Mouse (Mus musculus) intestine, embryonic 14.5 days (tissue): ENCODE data around the gene H2-Q6. TPM values are rescaled to one million over a fixed set of nuclear protein-coding genes. Genes with fewer than 3 reads are reported as not detected.
A peak's percentile ranks its signal among the peaks of the same experiment; 100 is the strongest.
"Not testable (repeated sequence)": the region's sequence is repeated elsewhere in the genome, so short reads cannot be mapped to it uniquely, and the experiment has no call there.

Source experiments
- ATAC-seq: fragments of 200-750 bp; cut with Nextera tagmentation; replicated peaks from 2 replicates; pipeline ENCODE4 v1.8.0; 2017; ENCODE audit warnings: low read depth, moderate number of reproducible peaks, moderate TSS enrichment, moderate library complexity; ENCODE audit not compliant: low FRiP score, low TSS enrichment
- DNase-seq: peaks from one replicate; pipeline ENCODE4 v3.0.0-alpha.2; 2018; ENCODE audit warnings: low spot score
- H3K27ac ChIP-seq: fragments of 300-500 bp; sonication (generic); 2 replicates; pipeline ENCODE4 v1.5.1; 2014; ENCODE audit warnings: low read depth, mild to moderate bottlenecking, control low read depth
- H3K27me3 ChIP-seq: fragments of 300-500 bp; sonication (generic); replicated peaks from 2 replicates; pipeline ENCODE4 v1.6.1; 2014; ENCODE audit warnings: low read length, control low read depth; ENCODE audit not compliant: control insufficient read depth, insufficient read depth
- H3K36me3 ChIP-seq: fragments of 300-500 bp; sonication (generic); 2 replicates; pipeline ENCODE4 v1.6.1; 2014; ENCODE audit warnings: low read length, control low read depth; ENCODE audit not compliant: control insufficient read depth, insufficient read depth
- H3K4me1 ChIP-seq: fragments of 300-500 bp; sonication (generic); replicated peaks from 2 replicates; pipeline ENCODE4 v1.6.1; 2014; ENCODE audit warnings: low read length, control low read depth, mixed read lengths; ENCODE audit not compliant: control insufficient read depth, insufficient read depth
- H3K4me2 ChIP-seq: fragments of 300-500 bp; sonication (generic); 2 replicates; pipeline ENCODE4 v1.6.1; 2014; ENCODE audit warnings: low read length
- H3K4me3 ChIP-seq: fragments of 300-500 bp; sonication (generic); 2 replicates; pipeline ENCODE4 v1.5.1; 2014; ENCODE audit warnings: low read depth, low read length, control low read depth, mixed read lengths
- H3K9ac ChIP-seq: fragments of 300-500 bp; sonication (generic); 2 replicates; pipeline ENCODE4 v1.6.1; 2014; ENCODE audit warnings: mild to moderate bottlenecking, low read length
- H3K9me3 ChIP-seq: fragments of 300-500 bp; sonication (generic); 2 replicates; pipeline ENCODE4 v1.6.1; 2016; ENCODE audit warnings: low read length, control low read depth; ENCODE audit not compliant: control insufficient read depth
- WGBS: fragments of 180-500 bp; shearing (Covaris S2); extraction: QIAGEN DNeasy Blood & Tissue Kit; methylation state at CpG from one replicate; pipeline ENCODE4 v1.1.7; 2014; 5-methylcytosine and 5-hydroxymethylcytosine counted together
- polyA plus RNA-seq: library from polyadenylated mRNA; unstranded; fragments of >200 nt; fragmentation: Nextera tagmentation; extraction: Ambion mirVana; gene quantifications from 2 replicates; pipeline ENCODE4 v1.2.1, GENCODE M21; 2014

Gene H2-Q6
- polyA plus RNA-seq, 1 experiment from 2014 or later: 2.1 TPM

DNA sequence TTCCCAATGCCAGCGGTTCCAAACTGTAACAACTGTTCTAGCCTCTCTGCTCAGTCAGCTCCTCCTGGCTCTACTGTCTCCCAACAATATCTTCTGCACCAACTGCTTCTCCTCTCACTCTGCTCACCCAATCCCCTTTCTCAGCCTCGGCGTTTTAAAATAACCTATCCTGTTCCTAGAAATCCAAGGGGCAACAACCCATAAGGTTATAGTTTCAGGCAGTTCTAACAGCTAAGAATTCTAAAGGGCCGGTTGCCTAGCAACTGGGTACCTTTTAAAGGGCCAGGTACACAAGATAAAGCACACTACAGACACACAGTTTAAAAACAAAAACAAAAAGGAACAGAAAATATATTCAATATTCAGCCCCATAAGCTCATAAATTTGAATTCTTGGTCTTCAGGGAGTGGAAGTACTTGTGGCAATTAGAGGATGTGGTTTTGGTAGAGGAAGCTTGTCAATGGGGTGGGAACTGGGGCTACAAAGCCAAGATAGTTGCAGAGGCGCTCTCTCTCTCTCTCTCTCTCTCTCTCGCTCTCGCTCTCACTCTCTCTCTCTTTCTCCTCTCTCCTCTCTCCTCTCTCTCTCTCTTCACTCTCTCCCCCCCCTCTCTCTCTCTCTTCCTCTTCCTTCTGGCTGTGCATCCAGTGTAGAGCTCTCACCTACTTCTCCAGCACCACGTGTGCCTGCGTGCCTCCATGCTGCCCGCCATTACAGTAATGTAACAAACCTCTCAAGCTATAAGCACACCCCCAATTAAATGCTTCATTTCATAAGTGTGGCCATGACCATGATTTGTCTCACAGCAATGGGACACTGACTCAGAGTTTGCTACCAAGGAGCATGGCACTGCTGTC is 9.1 kb upstream of the H2-Q6 start:
- H3K4me1 ChIP-seq, H3K36me3 ChIP-seq, H3K27ac ChIP-seq, H3K4me2 ChIP-seq, H3K9me3 ChIP-seq, H3K9ac ChIP-seq, H3K4me3 ChIP-seq, ATAC-seq, DNase-seq, H3K27me3 ChIP-seq: not testable (repeated sequence)
- WGBS: 43% methylated on average over 3 of the region's 10 CpGs

DNA sequence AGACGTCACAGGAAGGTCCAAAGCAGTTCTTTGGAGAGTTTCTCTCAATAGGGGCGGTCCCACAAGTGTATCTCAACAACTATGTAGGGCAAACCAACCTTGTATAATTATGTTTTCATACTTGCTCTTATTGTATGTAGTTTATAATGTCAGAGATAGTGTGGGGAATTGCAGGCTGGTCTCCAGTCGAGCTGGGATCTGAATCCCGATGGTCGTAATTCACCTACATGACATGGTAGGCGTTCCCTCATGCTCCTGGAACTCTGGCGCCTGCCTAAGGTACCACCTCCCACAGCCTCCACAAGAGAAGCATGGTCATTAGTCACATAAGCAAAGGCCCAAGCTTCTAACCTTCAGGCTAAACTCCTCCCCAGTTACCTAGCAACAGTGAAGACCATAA is 5.9 kb upstream of the H2-Q6 start:
- no peak for ATAC-seq
- no peak overlapping the region for H3K4me2 ChIP-seq
- H3K4me1 ChIP-seq: no peaks in the 10 kb centered on the region
- H3K27me3 ChIP-seq: no peaks in the 10 kb centered on the region; the same call in 1 of the 2 replicates
- 59% methylated on average over 7 of the region's 7 CpGs for WGBS
- H3K9ac ChIP-seq: no peak overlapping the region
- no peak overlapping the region for H3K27ac ChIP-seq
- peak; percentile 52 for DNase-seq
- H3K9me3 ChIP-seq: 0 out of 2 replicates have a peak, but pooled peaks cover 2% of the 10 kb centered on the region
- H3K36me3 ChIP-seq: no peaks in the 10 kb centered on the region
- H3K4me3 ChIP-seq: no peak overlapping the region

DNA sequence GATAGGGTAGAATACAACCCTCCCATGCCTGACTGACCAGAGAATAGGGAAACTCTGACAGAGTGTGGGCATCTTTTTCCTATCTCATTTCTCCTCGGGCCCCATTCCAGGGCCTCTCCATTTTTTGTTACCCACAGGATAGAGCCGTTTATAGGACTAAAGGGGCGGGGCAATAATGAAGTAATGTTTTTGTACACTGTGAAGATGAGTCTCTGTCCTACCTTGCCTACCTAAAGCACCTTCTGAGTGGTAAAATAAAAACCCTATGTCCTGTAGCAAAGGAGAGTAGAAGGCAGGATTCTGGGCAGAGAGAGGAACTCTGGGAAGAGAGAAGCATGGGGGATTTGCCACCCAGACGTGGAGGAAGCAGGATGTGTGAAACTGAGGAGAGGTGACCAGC is 5.1 kb upstream of the H2-Q6 start:
- not testable (repeated sequence) for H3K4me2 ChIP-seq, H3K27ac ChIP-seq, DNase-seq, H3K36me3 ChIP-seq, H3K9me3 ChIP-seq, H3K4me1 ChIP-seq, H3K9ac ChIP-seq, ATAC-seq, H3K4me3 ChIP-seq, H3K27me3 ChIP-seq
- 58% methylated on average over 4 of the region's 4 CpGs for WGBS

DNA sequence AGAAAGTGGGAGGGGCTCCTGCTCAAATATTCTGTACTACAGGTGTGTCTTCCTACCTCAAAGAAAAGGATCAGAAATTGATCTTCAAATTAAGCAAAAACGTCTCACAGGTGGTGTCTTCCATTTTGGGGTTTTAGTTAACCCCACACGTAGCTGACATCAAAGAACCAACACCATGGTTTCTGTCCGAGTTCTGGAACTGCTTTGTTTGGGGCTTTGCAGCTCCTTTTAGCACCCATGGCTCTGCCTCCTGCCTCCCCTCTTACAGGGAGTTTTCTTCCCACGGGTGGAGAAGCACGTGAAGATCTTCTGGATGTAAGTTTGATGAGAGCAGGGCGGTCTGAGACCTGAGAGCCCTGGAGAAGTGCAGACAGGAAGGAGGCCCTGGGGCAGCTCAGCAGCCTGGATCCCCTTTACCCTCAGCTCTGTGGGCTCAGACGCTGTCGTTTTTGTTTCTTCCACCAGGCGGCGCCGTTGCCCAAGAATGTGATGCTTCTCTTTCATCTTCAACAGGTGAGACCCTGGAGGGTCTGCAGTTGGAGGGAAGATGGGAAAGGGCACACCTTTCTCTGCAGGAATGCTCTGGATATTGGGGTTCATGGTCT is 4.3 kb upstream of the H2-Q6 start:
- ATAC-seq, H3K27ac ChIP-seq: not testable (repeated sequence)
- 15% methylated on average over 11 of the region's 11 CpGs for WGBS

DNA sequence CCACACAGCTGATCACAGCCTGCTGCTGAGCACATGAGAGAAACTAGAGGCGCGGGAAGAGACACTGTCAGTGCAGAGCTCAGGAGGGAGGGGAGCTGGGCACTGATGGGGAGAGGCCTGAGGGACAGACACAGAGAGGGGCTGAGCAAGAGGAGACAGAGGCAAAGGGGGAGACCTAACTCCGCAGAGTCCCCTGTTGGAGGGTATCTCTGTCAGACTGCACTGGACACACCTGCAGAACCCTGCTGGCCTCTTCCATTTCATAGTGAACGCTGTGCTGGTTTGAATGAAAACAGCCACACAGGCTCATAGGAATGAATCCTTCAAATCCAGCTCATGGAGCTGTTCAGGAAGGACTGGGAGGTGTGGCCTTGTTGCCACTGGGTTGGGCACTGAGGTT is 3.3 kb upstream of the H2-Q6 start:
- H3K27ac ChIP-seq, H3K27me3 ChIP-seq, ATAC-seq, H3K4me3 ChIP-seq, H3K4me1 ChIP-seq, DNase-seq, H3K9ac ChIP-seq, H3K36me3 ChIP-seq, H3K9me3 ChIP-seq, H3K4me2 ChIP-seq: not testable (repeated sequence)
- WGBS: 82% methylated on average over 4 of the region's 4 CpGs

More for the DNA sequence above, 4.3 kb upstream of the H2-Q6 start:
- not testable (repeated sequence) for H3K9ac ChIP-seq, H3K4me3 ChIP-seq, H3K27me3 ChIP-seq, H3K36me3 ChIP-seq, H3K4me2 ChIP-seq, H3K9me3 ChIP-seq, H3K4me1 ChIP-seq
- DNase-seq: peak; percentile 83

DNA sequence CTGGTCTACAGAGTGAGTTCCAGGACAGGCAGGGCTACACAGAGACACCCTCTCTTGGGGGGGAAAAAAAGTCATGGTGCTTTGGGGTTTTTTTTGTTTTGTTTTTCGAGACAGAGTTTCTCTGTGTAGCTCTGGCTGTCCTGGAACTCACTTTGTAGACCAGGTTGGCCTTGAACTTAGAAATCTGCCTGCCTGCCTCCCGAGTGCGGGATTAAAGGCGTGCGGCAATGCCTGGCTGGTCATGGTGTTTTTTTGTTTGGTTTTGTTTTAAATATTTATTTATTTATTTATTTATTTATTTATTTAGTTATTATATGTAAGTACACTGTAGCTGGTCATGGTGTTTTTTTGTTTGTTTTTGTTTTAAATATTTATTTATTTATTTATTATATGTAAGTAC is 2.3 kb upstream of the H2-Q6 start:
- H3K27me3 ChIP-seq, DNase-seq, ATAC-seq, H3K9ac ChIP-seq, H3K4me3 ChIP-seq, H3K4me2 ChIP-seq, H3K4me1 ChIP-seq, H3K36me3 ChIP-seq, H3K27ac ChIP-seq, H3K9me3 ChIP-seq: not testable (repeated sequence)
- WGBS: 89% methylated on average over 5 of the region's 5 CpGs

GRCm38 (mm10) chr17:35423131-35423810 is 1.4 kb upstream of the H2-Q6 start:
- WGBS: 71% methylated on average over 3 of the region's 3 CpGs
- H3K27me3 ChIP-seq, H3K4me3 ChIP-seq, ATAC-seq, H3K36me3 ChIP-seq, H3K27ac ChIP-seq, H3K4me2 ChIP-seq, DNase-seq, H3K4me1 ChIP-seq, H3K9me3 ChIP-seq, H3K9ac ChIP-seq: not testable (repeated sequence)

DNA sequence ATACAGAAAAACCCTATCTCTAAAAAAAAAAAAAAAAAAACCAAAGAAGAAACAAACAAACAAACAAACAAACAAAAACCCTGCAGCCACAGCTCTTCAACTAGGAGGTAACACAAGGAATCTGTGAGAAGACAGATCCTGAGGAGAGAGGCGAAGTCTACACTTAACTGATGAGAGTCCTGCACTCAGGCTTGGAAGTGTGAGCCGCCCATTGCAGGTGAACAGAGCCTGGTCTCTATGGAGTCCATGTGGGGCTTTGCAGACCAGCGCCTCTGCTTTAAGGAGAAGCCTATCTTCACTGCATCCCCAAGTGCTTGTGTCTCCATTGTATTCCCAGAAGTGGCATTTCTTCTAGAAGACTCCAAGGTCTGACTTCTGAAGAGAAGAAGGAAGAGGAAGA is 544 bp upstream of the H2-Q6 start:
- H3K9ac ChIP-seq, H3K4me2 ChIP-seq, DNase-seq, H3K27ac ChIP-seq, H3K4me3 ChIP-seq, H3K27me3 ChIP-seq, H3K9me3 ChIP-seq, ATAC-seq, H3K4me1 ChIP-seq, H3K36me3 ChIP-seq: not testable (repeated sequence)
- WGBS: 82% methylated on average over 3 of the region's 3 CpGs
